Mouse (Mus musculus) hindbrain, embryonic 13.5 days (tissue): ENCODE measurements around the gene Ift140. TPM values are rescaled to one million over a fixed set of nuclear protein-coding genes. Genes with fewer than 3 reads are reported as not detected.
"Not testable (repeated sequence)": the region's sequence is repeated elsewhere in the genome, so short reads cannot be mapped to it uniquely, and the experiment has no call there.

ENCODE experiments used
- ATAC-seq: fragments of 200-750 bp; cut with Nextera tagmentation; 2 replicates; pipeline ENCODE4 v1.8.0; 2017; ENCODE audit warnings: moderate TSS enrichment; ENCODE audit not compliant: low FRiP score
- H3K27ac ChIP-seq: fragments of 300-500 bp; sonication (generic); 2 replicates; pipeline ENCODE4 v1.5.1; 2015; ENCODE audit warnings: inconsistent platforms, mild to moderate bottlenecking, moderate library complexity
- H3K27me3 ChIP-seq: fragments of 300-500 bp; sonication (generic); 2 replicates; pipeline ENCODE4 v1.6.1; 2015; ENCODE audit warnings: mild to moderate bottlenecking, inconsistent platforms
- H3K36me3 ChIP-seq: fragments of 300-500 bp; sonication (generic); 2 replicates; pipeline ENCODE4 v1.6.1; 2015; ENCODE audit warnings: mild to moderate bottlenecking, inconsistent platforms
- H3K4me1 ChIP-seq: fragments of 300-500 bp; sonication (generic); replicated peaks from 2 replicates; pipeline ENCODE4 v1.6.1; 2015; ENCODE audit warnings: inconsistent platforms
- H3K4me2 ChIP-seq: fragments of 300-500 bp; sonication (generic); 2 replicates; pipeline ENCODE4 v1.6.1; 2015; ENCODE audit warnings: inconsistent platforms, mild to moderate bottlenecking, moderate library complexity
- H3K4me3 ChIP-seq: fragments of 300-500 bp; sonication (generic); 2 replicates; pipeline ENCODE4 v1.5.1; 2015; ENCODE audit warnings: mild to moderate bottlenecking, inconsistent platforms
- H3K9ac ChIP-seq: fragments of 300-500 bp; sonication (generic); 2 replicates; pipeline ENCODE4 v1.6.1; 2015; ENCODE audit warnings: mild to moderate bottlenecking, inconsistent platforms
- H3K9me3 ChIP-seq: fragments of 300-500 bp; sonication (generic); 2 replicates; pipeline ENCODE4 v1.6.1; 2016; ENCODE audit warnings: inconsistent platforms
- WGBS: fragments of 180-500 bp; shearing (Covaris S2); methylation state at CpG from one replicate; pipeline ENCODE4 v1.1.7; 2015; 5-methylcytosine and 5-hydroxymethylcytosine counted together
- polyA plus RNA-seq: library from polyadenylated mRNA; unstranded; fragments of >200 nt; fragmentation: Nextera tagmentation; extraction: Ambion mirVana; gene quantifications from 2 replicates; pipeline ENCODE4 v1.2.1, GENCODE M21; 2015

The Ift140 gene
- polyA plus RNA-seq, 1 experiment from 2014 or later: 18.3 TPM

DNA sequence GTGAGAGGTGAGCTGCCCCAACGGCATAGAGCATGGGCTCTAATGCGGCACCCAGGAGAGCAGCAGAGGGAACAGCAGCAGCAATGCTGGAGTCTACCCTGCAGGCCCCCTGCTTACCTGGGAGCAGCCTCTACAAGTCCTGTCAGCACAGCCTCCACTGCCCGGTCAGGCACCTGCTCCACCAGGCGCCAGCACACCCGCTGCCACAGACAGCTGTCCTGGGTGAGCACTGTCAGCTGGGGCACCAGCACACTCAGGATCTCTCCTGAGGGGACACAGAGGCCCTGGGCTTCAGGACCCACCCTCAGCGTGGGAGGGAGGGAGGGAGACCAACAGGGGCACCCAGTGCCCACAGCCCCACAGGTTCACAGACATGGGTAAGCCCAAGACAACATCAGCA is 94.7 kb downstream of the Ift140 start:
- ATAC-seq: no peak
- Histone ChIP-seq H3K4me3 (no peak overlapping the region), H3K4me2 (no peak overlapping the region), H3K27me3 (no peaks in the 10 kb centered on the region), H3K36me3 (peaks cover 70% of the 10 kb centered on the region), H3K9me3 (no peaks in the 10 kb centered on the region), H3K9ac (no peak overlapping the region), H3K4me1 (peaks cover 19% of the 10 kb centered on the region), H3K27ac (no peak overlapping the region)
- 94% methylated on average over 6 of the region's 6 CpGs for WGBS

GRCm38 (mm10) chr17:25111220-25111619 is 95.3 kb downstream of the Ift140 start:
- Histone ChIP-seq H3K36me3 (peaks cover 63% of the 10 kb centered on the region), H3K4me3 (no peak overlapping the region)
- ATAC-seq: no peak

DNA sequence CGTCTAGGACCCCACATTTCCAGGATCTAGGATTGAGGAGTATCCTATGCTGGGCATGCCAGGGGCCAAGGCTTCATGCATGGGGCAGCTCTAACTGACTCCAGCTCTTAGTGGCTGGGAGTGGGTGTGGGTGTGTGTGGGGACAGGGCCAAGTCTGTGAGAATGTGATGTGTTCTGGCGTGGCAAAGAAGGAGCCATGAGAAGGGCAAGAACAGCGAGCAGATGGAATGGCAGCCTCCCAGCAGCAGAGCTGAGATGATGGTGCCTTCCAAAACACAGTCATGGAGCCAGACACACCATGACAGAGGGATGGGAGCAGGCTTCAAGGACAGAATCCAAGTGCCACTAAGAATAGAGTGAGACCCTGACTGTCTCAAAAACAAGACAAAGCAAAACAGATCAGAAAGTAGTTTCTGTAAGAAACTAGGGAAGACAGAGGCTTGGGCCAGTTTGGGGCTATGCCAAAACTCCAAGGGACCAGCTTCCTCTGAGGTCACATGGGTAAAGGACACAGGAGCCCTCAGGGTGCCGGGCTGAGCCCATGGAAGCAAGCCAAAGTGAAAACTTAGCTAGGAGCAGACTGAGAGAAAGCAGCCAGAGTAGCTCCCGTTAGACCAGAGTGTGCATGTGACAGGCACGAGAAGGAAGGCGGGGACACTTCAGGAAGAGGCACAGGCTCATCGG is 96.0 kb downstream of the Ift140 start:
- no peak overlapping the region for H3K27ac ChIP-seq
- WGBS: 87% methylated on average over 8 of the region's 8 CpGs
- H3K27me3 ChIP-seq: no peaks in the 10 kb centered on the region
- no peak overlapping the region for H3K4me2 ChIP-seq
- no peak overlapping the region for H3K4me3 ChIP-seq
- H3K9me3 ChIP-seq: no peaks in the 10 kb centered on the region
- ATAC-seq: no peak
- H3K9ac ChIP-seq: no peak overlapping the region; the same call in 1 of the 2 replicates
- H3K4me1 ChIP-seq: peaks cover 24% of the 10 kb centered on the region
- peaks cover 57% of the 10 kb centered on the region for H3K36me3 ChIP-seq

More at GRCm38 (mm10) chr17:25111220-25111619, 95.3 kb downstream of the Ift140 start:
- Histone ChIP-seq H3K4me1 (peaks cover 22% of the 10 kb centered on the region), H3K9ac (no peak overlapping the region), H3K4me2 (no peak overlapping the region), H3K27me3 (no peaks in the 10 kb centered on the region), H3K9me3 (no peaks in the 10 kb centered on the region), H3K27ac (no peak overlapping the region)
- 94% methylated on average over 5 of the region's 5 CpGs for WGBS

DNA sequence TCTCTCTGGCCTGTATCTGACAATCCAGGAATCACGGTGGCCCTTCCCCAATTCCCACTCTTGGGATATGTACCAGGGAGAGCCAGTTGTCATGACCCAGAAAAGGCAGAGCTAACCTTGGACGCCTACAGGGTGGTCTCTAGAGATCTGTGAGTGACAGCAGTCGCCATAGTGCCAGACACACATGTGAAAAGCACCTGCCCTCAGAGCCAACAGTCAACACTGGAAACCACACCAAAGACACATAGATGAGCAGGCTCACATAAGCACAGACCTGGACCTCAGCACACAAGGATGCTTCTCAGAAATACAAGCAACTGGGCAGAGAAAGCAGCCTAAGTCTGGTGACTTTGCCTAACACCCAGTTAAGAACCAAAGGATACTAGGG is 96.5 kb downstream of the Ift140 start:
- H3K4me3 ChIP-seq: no peak overlapping the region
- H3K9me3 ChIP-seq: no peaks in the 10 kb centered on the region
- H3K4me2 ChIP-seq: no peak overlapping the region
- H3K9ac ChIP-seq: no peak overlapping the region; the same call in 1 of the 2 replicates
- H3K27ac ChIP-seq: no peak overlapping the region
- no peaks in the 10 kb centered on the region for H3K27me3 ChIP-seq
- H3K36me3 ChIP-seq: peaks cover 51% of the 10 kb centered on the region
- peaks cover 24% of the 10 kb centered on the region for H3K4me1 ChIP-seq
- 85% methylated on average over 3 of the region's 3 CpGs for WGBS
- no peak for ATAC-seq

DNA sequence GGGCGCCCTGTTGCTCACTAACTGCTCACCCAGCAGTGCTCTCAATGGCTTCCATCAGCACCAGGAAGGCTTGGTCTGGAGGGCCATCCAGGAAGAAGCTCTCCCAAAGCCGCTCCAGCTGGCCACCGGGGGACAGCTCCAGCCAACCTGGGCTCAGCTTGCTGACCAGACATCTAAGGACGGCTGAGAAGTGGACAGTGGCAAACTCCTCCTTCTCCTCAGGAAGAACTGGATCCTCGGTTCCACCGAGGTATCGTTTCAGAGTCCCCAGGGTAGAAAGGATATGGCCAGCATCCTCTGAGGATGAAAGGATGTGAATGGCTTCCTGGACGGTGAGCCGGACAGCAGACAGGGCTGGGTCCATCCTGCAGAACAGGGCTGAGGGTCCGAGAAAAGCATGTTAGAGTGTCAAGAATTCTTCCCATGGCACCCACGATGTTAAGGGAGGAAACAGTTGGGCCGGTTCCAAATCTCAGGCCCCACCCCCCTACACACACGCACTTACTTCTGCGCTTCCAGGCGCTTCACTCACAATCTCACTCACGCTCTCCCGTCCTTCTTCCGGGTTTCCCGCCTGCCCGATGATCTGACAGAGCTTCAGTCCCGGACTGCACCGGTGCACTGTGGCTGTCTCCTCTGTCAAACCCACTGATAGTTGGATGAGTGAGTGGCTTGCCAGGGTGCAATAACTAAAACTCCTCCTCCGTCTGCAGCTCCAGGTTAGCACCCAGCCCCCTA is 99.2 kb downstream of the Ift140 start:
- ATAC-seq: peak; percentile 69
- peak overlapping the region; percentile 89 for H3K27ac ChIP-seq
- H3K9me3 ChIP-seq: no peaks in the 10 kb centered on the region
- H3K4me3 ChIP-seq: peak overlapping the region; percentile 64
- peaks cover 24% of the 10 kb centered on the region for H3K4me1 ChIP-seq
- H3K36me3 ChIP-seq: peaks cover 26% of the 10 kb centered on the region
- peak overlapping the region; percentile 92 for H3K4me2 ChIP-seq
- peaks cover 6% of the 10 kb centered on the region; the same call in 1 of the 2 replicates for H3K27me3 ChIP-seq
- WGBS: 14% methylated on average over 23 of the region's 23 CpGs
- H3K9ac ChIP-seq: peak overlapping the region; percentile 83

GRCm38 (mm10) chr17:25115664-25116432 is 100.0 kb downstream of the Ift140 start, which contains the start of gene Telo2:
Telo2 (minus strand) TSS chr17:25115967.
- Histone ChIP-seq H3K4me2 (peak within 1 kb of the TSS; percentile 92), H3K4me1 (peaks cover 24% of the 10 kb centered on the region), H3K9me3 (no peaks in the 10 kb centered on the region), H3K27ac (peak within 1 kb of the TSS; percentile 89), H3K27me3 (peaks cover 10% of the 10 kb centered on the region; the same call in 1 of the 2 replicates), H3K4me3 (peak within 1 kb of the TSS; percentile 64), H3K9ac (peak within 1 kb of the TSS; percentile 83), H3K36me3 (peaks cover 18% of the 10 kb centered on the region)
- 5% methylated on average over 40 of the region's 40 CpGs for WGBS
- peak; percentile 95 for ATAC-seq

- peaks cover 10% of the 10 kb centered on the region; the same call in 1 of the 2 replicates for H3K36me3 ChIP-seq
- H3K9me3 ChIP-seq: no peaks in the 10 kb centered on the region
- peaks cover 22% of the 10 kb centered on the region for H3K4me1 ChIP-seq
- no peak overlapping the region for H3K4me2 ChIP-seq
- H3K4me3 ChIP-seq: no peak overlapping the region
- H3K27ac ChIP-seq: no peak overlapping the region
- H3K9ac ChIP-seq: no peak overlapping the region
- H3K27me3 ChIP-seq: peaks cover 19% of the 10 kb centered on the region
- ATAC-seq: no peak
- WGBS: 37% methylated on average over 4 of the region's 4 CpGs
Observed at GRCm38 (mm10) chr17:25117263-25117662, 101.4 kb downstream of the Ift140 start.

DNA sequence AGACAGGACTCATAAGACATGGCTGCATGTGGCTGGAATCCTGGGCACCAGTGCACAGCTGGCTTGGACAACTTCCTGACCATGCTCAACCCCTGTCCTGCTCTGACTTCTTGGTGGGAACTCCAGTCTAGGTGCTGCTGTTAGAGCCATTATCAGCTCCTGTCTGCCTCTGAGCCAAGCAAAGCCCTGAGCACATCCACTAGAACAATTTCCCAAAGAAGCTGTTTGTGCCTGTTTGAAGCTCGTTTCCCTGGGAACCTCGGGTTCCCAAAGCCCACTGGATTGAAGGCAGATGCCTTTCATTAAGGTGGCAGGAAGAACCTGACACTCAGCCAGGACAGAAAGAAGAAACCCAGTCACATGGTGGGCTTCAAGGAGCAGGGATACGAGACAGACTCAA is 104.5 kb downstream of the Ift140 start, which contains the start of gene Ptx4:
Gene Ptx4, plus strand, starts transcription at position 355 of the 400 bp plus-strand sequence.
- Histone ChIP-seq H3K4me2 (no peak within 1 kb of the TSS), H3K36me3 (no peaks in the 10 kb centered on the region), H3K27ac (no peak within 1 kb of the TSS), H3K4me1 (peaks cover 5% of the 10 kb centered on the region), H3K4me3 (no peak within 1 kb of the TSS), H3K9me3 (no peaks in the 10 kb centered on the region), H3K27me3 (peaks cover 31% of the 10 kb centered on the region), H3K9ac (0 out of 2 replicates have a peak within 1 kb of the TSS, but pooled peaks have one; percentile 35)
- WGBS: 54% methylated on average over 3 of the region's 3 CpGs
- no peak for ATAC-seq

DNA sequence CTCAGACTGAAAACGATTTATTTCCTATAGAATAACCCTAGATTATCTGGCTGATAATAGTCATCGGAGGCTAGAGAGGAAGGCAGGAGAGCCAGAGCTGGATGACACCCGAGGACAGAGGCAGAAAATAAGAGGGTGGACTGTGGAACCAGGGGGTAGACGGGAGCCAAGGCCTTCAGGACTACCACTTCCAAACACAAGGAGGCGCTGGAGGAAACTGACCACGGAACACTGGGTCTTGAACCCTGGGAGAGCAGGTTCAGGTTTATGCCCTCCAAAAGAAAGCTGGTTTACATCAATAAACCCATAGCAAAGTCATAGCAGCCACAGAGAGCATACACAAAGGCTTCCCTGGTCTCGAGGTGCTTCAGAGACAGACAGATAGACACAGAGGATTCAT is 108.1 kb downstream of the Ift140 start:
- peaks cover 31% of the 10 kb centered on the region for H3K27me3 ChIP-seq
- H3K36me3 ChIP-seq: no peaks in the 10 kb centered on the region
- no peaks in the 10 kb centered on the region for H3K4me1 ChIP-seq
- H3K9ac ChIP-seq: no peak overlapping the region
- H3K4me3 ChIP-seq: no peak overlapping the region
- no peaks in the 10 kb centered on the region for H3K9me3 ChIP-seq
- ATAC-seq: no peak
- H3K27ac ChIP-seq: no peak overlapping the region
- 32% methylated on average over 7 of the region's 7 CpGs for WGBS
- H3K4me2 ChIP-seq: no peak overlapping the region

- not testable (repeated sequence) for H3K9ac ChIP-seq, H3K4me3 ChIP-seq, H3K9me3 ChIP-seq, H3K4me1 ChIP-seq, H3K36me3 ChIP-seq, ATAC-seq, H3K4me2 ChIP-seq, H3K27ac ChIP-seq
- 84% methylated on average over 3 of the region's 3 CpGs for WGBS
- H3K27me3 ChIP-seq: peaks cover 21% of the 10 kb centered on the region
Observed at GRCm38 (mm10) chr17:25125442-25126060, 109.7 kb downstream of the Ift140 start.

- Histone ChIP-seq H3K36me3 (no peaks in the 10 kb centered on the region), H3K27me3 (peaks cover 14% of the 10 kb centered on the region; the same call in 1 of the 2 replicates), H3K4me2 (no peak overlapping the region), H3K9ac (no peak overlapping the region), H3K4me1 (no peaks in the 10 kb centered on the region), H3K27ac (no peak overlapping the region), H3K4me3 (no peak overlapping the region), H3K9me3 (no peaks in the 10 kb centered on the region)
- WGBS: 46% methylated on average over 8 of the region's 8 CpGs
- no peak for ATAC-seq
Observed at GRCm38 (mm10) chr17:25127079-25127478, 111.2 kb downstream of the Ift140 start.
